Mouse (Mus musculus): ENCODE measurements around the gene Krt23. TPM values are rescaled to one million over a fixed set of nuclear protein-coding genes. Genes with fewer than 3 reads are reported as not detected.

Krt23 gene
- polyA plus RNA-seq (2014; fragmentation: Nextera tagmentation; extraction: Ambion mirVana) = 18.3 and 21.4 TPM in 2 replicates

DNA sequence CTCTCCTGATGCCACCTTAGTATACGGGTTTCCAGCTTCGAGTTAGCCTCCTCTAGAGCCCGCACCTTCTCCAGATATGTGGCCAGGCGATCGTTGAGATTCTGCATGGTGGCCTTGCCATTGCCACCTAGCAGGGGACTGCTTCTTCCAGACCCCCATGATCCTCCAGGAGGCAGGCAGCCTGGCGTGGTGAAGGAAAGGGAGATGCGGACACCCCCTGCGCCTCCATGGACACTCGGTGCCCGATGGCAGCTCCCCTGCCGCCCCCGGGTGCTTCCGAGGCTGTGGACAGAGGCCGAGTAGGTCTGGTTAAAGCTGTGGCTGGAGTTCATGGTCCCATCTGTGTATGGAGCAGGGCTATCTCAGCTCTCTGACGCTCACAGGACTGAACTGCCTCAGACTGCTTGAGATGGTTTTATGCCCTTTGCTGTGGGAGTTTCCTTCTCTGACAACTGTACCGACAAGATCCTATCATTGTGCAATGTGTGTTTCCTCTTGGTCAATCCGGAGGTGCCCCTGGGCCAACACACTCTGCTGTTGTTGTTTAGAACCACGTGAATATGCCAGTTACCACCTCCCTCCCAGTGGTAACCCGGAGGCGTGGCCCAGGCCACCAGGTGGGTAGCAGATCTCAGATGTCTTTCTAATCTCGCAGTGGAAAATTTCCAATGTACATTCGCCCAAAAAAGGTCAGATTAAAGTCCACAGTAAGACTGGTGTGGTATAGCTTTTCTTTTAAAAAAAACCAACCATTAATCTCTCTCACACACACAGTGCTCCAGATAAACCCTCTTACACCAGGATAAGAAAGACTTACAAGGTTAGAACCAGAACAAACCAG lies at the start of gene Krt23:
Gene Krt23, minus strand, starts transcription at position 405 of the 841 bp plus-strand sequence.
- peak within 1 kb of the TSS; percentile 17; the same call in 1 of the 2 replicates for H3K4me2 ChIP-seq (replicated peaks; ENCODE audit: low read depth, low read length)
- no peak within 1 kb of the TSS for H3K9ac ChIP-seq (replicated peaks; ENCODE audit: low read depth, low read length)
- no peaks in the 10 kb centered on the region for H3K27me3 ChIP-seq (ENCODE audit: control insufficient read depth, insufficient read depth, low read length)
- no peak within 1 kb of the TSS for H3K4me3 ChIP-seq (ENCODE audit: low read depth, low read length)
- peak within 1 kb of the TSS; percentile 87 for H3K27ac ChIP-seq (ENCODE audit: low read length)
- WGBS = 79% methylated on average over 22 of the region's 22 CpGs
- no peaks in the 10 kb centered on the region for H3K36me3 ChIP-seq (ENCODE audit: control insufficient read depth, insufficient read depth, low read length)
- H3K9me3 ChIP-seq (ENCODE audit: control insufficient read depth, low read depth, low read length) = no peaks in the 10 kb centered on the region
- 0 out of 2 replicates have a peak, but pooled peaks have one; percentile 31 for ATAC-seq (ENCODE audit: insufficient number of reproducible peaks, insufficient read depth, low FRiP score, low read depth)
- H3K4me1 ChIP-seq (ENCODE audit: control insufficient read depth, insufficient read depth, low read length) = 0 out of 2 replicates have a peak, but pooled peaks cover 9% of the 10 kb centered on the region

DNA sequence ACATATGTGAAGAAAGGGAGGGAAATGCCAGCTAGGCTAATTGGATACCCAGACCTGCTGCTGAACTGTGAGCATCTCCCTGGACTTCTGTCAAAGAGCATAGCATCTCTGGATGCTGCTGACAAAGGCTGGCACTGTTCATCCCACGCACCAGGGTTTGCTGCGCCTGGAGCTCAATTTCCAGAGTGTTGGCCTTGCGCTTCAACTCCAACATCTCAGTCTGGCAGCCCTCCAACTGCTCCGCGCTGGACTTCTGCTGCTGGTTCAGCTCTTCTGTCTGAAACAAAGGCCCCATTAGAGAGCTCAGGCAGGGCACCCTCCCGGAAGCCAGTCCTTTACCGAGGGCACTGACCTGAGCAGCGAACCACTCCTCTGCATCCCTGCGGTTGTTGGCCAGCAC lies 46.8 kb upstream of the Krt23 start:
- Histone ChIP-seq H3K9ac (replicated peaks; ENCODE audit: low read depth, low read length) (no peak overlapping the region), H3K36me3 (ENCODE audit: control insufficient read depth, insufficient read depth, low read length) (no peaks in the 10 kb centered on the region), H3K4me2 (replicated peaks; ENCODE audit: low read depth, low read length) (no peak overlapping the region), H3K9me3 (ENCODE audit: control insufficient read depth, low read depth, low read length) (no peaks in the 10 kb centered on the region), H3K27me3 (ENCODE audit: control insufficient read depth, insufficient read depth, low read length) (no peaks in the 10 kb centered on the region), H3K4me1 (ENCODE audit: control insufficient read depth, insufficient read depth, low read length) (no peaks in the 10 kb centered on the region), H3K4me3 (ENCODE audit: low read depth, low read length) (no peak overlapping the region), H3K27ac (ENCODE audit: low read length) (no peak overlapping the region)
- WGBS = 65% methylated on average over 9 of the region's 9 CpGs
- no peak for ATAC-seq (ENCODE audit: insufficient number of reproducible peaks, insufficient read depth, low FRiP score, low read depth)

DNA sequence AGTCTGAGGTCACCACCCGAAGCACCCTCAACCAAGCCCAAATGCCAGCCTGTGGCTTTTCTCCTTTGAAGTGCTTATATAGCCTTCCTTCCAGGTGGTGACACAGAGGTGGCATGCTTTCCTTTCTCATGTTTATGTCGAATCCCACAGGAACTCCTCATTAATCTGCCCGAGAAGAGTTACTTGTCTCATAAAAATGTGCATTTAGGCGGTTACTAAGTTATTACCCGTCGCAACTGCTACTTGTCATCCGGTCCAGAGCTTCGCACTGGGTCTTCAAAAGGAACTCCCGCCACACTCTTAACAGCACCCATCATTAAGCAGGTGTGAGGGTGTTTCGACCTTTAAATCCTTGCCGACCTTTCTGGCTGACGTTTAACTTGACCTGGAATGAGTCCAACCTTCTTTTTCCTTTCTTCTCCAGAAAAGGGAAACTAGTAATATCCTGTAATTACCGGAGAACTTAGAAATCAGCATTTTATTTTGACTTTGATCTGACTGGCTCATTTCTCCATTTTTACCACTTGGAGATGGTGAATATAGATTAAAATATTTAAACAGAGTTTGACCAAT lies 28.4 kb upstream of the Krt23 start, which contains the start of gene Krt39:
Gene Krt39, minus strand, starts transcription at position 51 of the 573 bp plus-strand sequence.
- Histone ChIP-seq H3K4me2 (replicated peaks; ENCODE audit: low read depth, low read length) (no peak within 1 kb of the TSS), H3K9ac (replicated peaks; ENCODE audit: low read depth, low read length) (no peak within 1 kb of the TSS), H3K4me3 (ENCODE audit: low read depth, low read length) (no peak within 1 kb of the TSS), H3K36me3 (ENCODE audit: control insufficient read depth, insufficient read depth, low read length) (no peaks in the 10 kb centered on the region), H3K27me3 (ENCODE audit: control insufficient read depth, insufficient read depth, low read length) (no peaks in the 10 kb centered on the region), H3K9me3 (ENCODE audit: control insufficient read depth, low read depth, low read length) (no peaks in the 10 kb centered on the region), H3K4me1 (ENCODE audit: control insufficient read depth, insufficient read depth, low read length) (no peaks in the 10 kb centered on the region), H3K27ac (ENCODE audit: low read length) (no peak within 1 kb of the TSS)
- ATAC-seq (ENCODE audit: insufficient number of reproducible peaks, insufficient read depth, low FRiP score, low read depth) = no peak
- 72% methylated on average over 13 of the region's 13 CpGs for WGBS

DNA sequence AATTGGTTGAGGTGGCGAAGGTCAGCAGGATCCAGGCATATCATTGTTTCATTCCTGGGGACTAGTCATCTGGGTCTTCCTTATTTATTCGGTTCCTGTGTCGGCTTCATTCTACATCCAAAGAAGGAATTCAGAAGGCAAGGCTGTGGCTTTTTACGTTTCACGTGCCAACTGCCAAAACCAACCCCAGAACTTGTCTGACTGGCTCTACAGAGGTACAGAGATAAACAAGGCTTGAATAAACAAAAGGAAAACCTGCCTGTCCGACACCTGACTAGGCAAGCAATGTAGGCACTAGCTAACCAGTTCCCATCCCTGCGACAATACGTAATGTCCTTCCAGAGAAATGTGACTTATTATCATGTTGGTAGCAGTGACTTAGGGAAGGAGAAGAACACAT lies 21.2 kb upstream of the Krt23 start:
- Histone ChIP-seq H3K27me3 (ENCODE audit: control insufficient read depth, insufficient read depth, low read length) (no peaks in the 10 kb centered on the region), H3K9me3 (ENCODE audit: control insufficient read depth, low read depth, low read length) (no peaks in the 10 kb centered on the region), H3K27ac (ENCODE audit: low read length) (peak overlapping the region; percentile 34; the same call in 1 of the 2 replicates), H3K4me2 (replicated peaks; ENCODE audit: low read depth, low read length) (no peak overlapping the region), H3K36me3 (ENCODE audit: control insufficient read depth, insufficient read depth, low read length) (no peaks in the 10 kb centered on the region), H3K9ac (replicated peaks; ENCODE audit: low read depth, low read length) (no peak overlapping the region), H3K4me1 (ENCODE audit: control insufficient read depth, insufficient read depth, low read length) (no peaks in the 10 kb centered on the region), H3K4me3 (ENCODE audit: low read depth, low read length) (no peak overlapping the region)
- peak; percentile 67; the same call in 1 of the 2 replicates for ATAC-seq (ENCODE audit: insufficient number of reproducible peaks, insufficient read depth, low FRiP score, low read depth)
- 62% methylated on average over 8 of the region's 8 CpGs for WGBS

DNA sequence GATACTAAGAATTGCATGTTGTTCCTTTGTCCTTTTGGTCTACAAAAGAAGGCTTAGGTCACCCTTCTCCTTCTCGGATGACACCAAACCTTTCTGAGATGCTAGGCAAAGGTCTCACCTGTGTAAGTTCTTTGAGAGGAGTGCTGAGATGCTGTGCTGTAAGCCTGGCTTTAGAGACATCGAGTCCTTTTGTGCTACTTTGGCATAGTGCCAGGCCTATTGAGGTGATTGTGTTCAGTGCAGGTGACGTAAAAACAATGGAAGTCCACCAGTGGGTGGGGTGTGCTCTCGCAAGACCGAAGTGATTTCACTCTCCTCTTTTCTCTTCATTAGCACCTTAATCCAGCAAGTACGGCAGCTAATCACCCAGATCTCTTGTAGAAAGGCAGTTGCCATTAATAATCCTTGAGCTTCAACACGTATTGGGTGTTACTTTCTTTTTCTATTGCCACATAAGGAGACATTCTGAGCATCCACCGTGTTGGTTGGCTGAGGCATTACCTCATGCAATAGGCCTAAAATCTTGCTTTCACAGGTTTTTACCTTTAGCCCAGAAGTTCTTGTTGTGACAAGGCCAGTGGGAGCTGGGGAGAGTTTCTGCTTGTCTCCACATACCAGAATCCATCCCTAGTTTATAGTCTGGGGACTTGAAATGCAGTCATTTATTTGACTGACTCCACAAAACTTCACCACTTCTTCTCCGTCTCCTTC lies 7.3 kb upstream of the Krt23 start:
- 74% methylated on average over 9 of the region's 9 CpGs for WGBS
- no peak overlapping the region for H3K27ac ChIP-seq (ENCODE audit: low read length)
- no peak for ATAC-seq (ENCODE audit: insufficient number of reproducible peaks, insufficient read depth, low FRiP score, low read depth)

DNA sequence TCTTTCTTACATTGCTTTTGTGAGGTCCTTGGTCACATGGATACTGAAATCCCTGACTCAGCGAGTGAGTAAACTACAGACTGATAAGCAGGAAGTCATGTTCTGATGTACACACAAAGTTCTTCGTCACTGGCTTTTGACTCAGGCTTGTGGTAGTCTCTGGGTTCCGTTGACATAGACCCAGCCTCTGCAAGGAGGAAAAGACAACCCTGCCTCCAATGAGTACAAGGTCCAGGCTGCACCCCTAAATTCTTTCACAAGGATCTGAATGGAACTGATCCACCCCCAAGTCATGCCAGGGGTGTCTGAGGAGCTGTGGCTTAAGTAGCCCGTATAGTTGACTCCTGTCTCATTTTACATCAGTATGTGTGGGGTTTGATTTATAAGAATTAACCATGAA lies 3.5 kb upstream of the Krt23 start:
- ATAC-seq (ENCODE audit: insufficient number of reproducible peaks, insufficient read depth, low FRiP score, low read depth) = peak; percentile 56; the same call in 1 of the 2 replicates
- Histone ChIP-seq H3K4me1 (ENCODE audit: control insufficient read depth, insufficient read depth, low read length) (0 out of 2 replicates have a peak, but pooled peaks cover 9% of the 10 kb centered on the region), H3K27ac (ENCODE audit: low read length) (no peak overlapping the region), H3K27me3 (ENCODE audit: control insufficient read depth, insufficient read depth, low read length) (no peaks in the 10 kb centered on the region), H3K36me3 (ENCODE audit: control insufficient read depth, insufficient read depth, low read length) (no peaks in the 10 kb centered on the region), H3K4me2 (replicated peaks; ENCODE audit: low read depth, low read length) (no peak overlapping the region), H3K9ac (replicated peaks; ENCODE audit: low read depth, low read length) (no peak overlapping the region), H3K9me3 (ENCODE audit: control insufficient read depth, low read depth, low read length) (no peaks in the 10 kb centered on the region), H3K4me3 (ENCODE audit: low read depth, low read length) (no peak overlapping the region)
- WGBS = 76% methylated on average over 4 of the region's 4 CpGs

More for the DNA sequence above, 7.3 kb upstream of the Krt23 start:
- Histone ChIP-seq H3K36me3 (ENCODE audit: control insufficient read depth, insufficient read depth, low read length) (no peaks in the 10 kb centered on the region), H3K4me1 (ENCODE audit: control insufficient read depth, insufficient read depth, low read length) (no peaks in the 10 kb centered on the region), H3K4me2 (replicated peaks; ENCODE audit: low read depth, low read length) (no peak overlapping the region), H3K27me3 (ENCODE audit: control insufficient read depth, insufficient read depth, low read length) (no peaks in the 10 kb centered on the region), H3K9me3 (ENCODE audit: control insufficient read depth, low read depth, low read length) (no peaks in the 10 kb centered on the region), H3K9ac (replicated peaks; ENCODE audit: low read depth, low read length) (no peak overlapping the region), H3K4me3 (ENCODE audit: low read depth, low read length) (no peak overlapping the region)

DNA sequence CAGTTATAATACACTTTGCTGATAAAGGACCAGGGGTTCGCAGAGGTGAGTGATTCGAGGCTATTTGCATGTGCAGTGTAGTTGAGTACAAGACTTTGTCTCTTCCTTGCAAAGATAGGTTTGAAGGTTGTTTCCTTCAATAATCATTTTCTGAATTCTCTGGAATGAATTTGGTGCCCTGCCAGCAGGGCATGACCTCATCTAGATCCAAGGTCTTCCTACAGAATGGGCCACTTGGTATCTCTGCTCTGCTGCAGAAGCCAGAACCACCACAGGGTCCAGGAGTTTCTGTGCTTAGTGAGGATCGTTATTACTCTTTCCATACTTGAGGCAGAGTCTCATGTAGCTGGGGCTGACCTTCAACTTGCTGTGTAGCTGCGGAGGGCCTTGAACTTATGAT lies 1.8 kb upstream of the Krt23 start:
- Histone ChIP-seq H3K4me3 (ENCODE audit: low read depth, low read length) (no peak overlapping the region), H3K27ac (ENCODE audit: low read length) (no peak overlapping the region), H3K27me3 (ENCODE audit: control insufficient read depth, insufficient read depth, low read length) (no peaks in the 10 kb centered on the region), H3K4me2 (replicated peaks; ENCODE audit: low read depth, low read length) (no peak overlapping the region), H3K36me3 (ENCODE audit: control insufficient read depth, insufficient read depth, low read length) (no peaks in the 10 kb centered on the region), H3K4me1 (ENCODE audit: control insufficient read depth, insufficient read depth, low read length) (0 out of 2 replicates have a peak, but pooled peaks cover 9% of the 10 kb centered on the region), H3K9me3 (ENCODE audit: control insufficient read depth, low read depth, low read length) (no peaks in the 10 kb centered on the region), H3K9ac (replicated peaks; ENCODE audit: low read depth, low read length) (no peak overlapping the region)
- WGBS = 82% methylated on average over 4 of the region's 4 CpGs
- no peak for ATAC-seq (ENCODE audit: insufficient number of reproducible peaks, insufficient read depth, low FRiP score, low read depth)

DNA sequence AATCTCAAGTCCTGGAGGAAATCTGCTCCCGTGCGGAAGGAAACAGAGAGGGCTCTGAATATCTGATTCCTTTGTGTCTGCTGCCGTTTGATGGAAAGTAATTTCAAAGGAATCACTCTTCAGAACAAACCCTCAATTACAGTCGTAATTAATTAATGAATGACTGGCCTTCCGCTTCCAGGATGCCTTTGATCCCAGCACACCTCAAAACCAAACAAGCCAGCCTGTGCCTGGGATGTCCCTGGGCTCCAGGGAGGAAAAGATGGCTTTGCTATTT lies 575 bp upstream of the Krt23 start:
- no peak overlapping the region for H3K4me2 ChIP-seq (replicated peaks; ENCODE audit: low read depth, low read length)
- H3K27me3 ChIP-seq (ENCODE audit: control insufficient read depth, insufficient read depth, low read length) = no peaks in the 10 kb centered on the region
- H3K4me3 ChIP-seq (ENCODE audit: low read depth, low read length) = no peak overlapping the region
- no peaks in the 10 kb centered on the region for H3K36me3 ChIP-seq (ENCODE audit: control insufficient read depth, insufficient read depth, low read length)
- H3K9ac ChIP-seq (replicated peaks; ENCODE audit: low read depth, low read length) = no peak overlapping the region
- no peaks in the 10 kb centered on the region for H3K9me3 ChIP-seq (ENCODE audit: control insufficient read depth, low read depth, low read length)
- 0 out of 2 replicates have a peak, but pooled peaks cover 9% of the 10 kb centered on the region for H3K4me1 ChIP-seq (ENCODE audit: control insufficient read depth, insufficient read depth, low read length)
- no peak for ATAC-seq (ENCODE audit: insufficient number of reproducible peaks, insufficient read depth, low FRiP score, low read depth)
- 45% methylated on average over 5 of the region's 5 CpGs for WGBS
- H3K27ac ChIP-seq (ENCODE audit: low read length) = peak overlapping the region; percentile 12; the same call in 1 of the 2 replicates

All from stomach, embryonic 14.5 days (tissue).